Mouse (Mus musculus): ENCODE measurements around the gene Armh4. TPM values are rescaled to one million over a fixed set of nuclear protein-coding genes. Genes with fewer than 3 reads are reported as not detected.

Gene Armh4
- total RNA-seq, 2 experiments from 2014 or later, result 24.2 to 25.0 TPM

Other genes with a start within 250 kb of the Armh4 start
- not detected for gene Olfr722, start 118.6 kb upstream of the Armh4 start, total RNA-seq (2021)
- not detected for gene Olfr723, start 148.4 kb upstream of the Armh4 start, total RNA-seq (2021)
- not detected for gene Olfr724, start 179.9 kb upstream of the Armh4 start, total RNA-seq (2021)

Measured in left cerebral cortex, postnatal 14 days (tissue).